Mouse (Mus musculus): ENCODE measurements at regions not wholly inside any gene's neighbourhood (a gene's known extent, or its start where the extent isn't known, plus 50 kb on each side); places are given as distances from the start of the nearest gene placed in this dataset.

DNA sequence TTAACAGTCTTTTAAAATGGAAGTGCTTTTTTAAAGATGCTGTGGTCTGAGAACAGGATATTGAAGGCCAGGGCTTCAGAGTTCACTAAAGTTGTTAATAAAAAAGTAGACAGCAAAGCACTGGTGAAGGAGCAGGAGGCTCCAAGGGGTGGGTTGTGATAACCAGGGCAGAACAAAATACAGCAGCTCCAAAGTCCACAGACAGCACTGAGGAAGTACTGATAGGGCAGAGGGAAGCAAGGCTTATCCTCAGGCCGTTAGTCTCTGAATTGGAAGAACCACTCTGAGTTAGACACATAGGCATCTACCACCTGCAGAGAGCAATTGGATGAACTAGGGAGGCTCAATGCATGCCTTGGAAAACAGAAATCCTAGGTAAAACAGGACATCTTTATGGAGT is 62.1 kb downstream of the P2ry1 start:
- DNase-seq (ENCODE audit: low read depth, low spot score): no peak

GRCm38 (mm10) chr3:61067067-61067466 is 64.5 kb downstream of the P2ry1 start:
- no peak for DNase-seq (ENCODE audit: low read depth, low spot score)

DNA sequence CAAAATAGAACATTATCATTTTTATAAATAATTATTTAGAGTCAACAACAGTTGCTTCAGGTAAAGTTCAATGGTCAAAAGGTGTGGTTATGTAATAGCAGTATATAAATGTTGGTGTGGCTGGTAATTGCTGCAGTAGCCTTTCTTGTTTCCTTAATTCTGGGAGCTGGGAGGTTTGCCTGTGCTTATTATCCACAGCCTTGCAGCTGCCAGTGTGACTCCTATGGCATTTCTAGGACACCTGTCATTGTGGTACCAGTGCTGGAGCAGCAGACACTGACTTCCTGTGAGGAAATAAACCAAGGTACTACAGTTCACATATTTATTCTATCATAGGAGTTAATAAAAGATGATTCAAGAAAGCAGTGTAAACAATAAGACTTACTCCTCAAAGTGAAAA is 65.6 kb downstream of the P2ry1 start:
- no peak for DNase-seq (ENCODE audit: low read depth, low spot score)

- DNase-seq (ENCODE audit: low read depth, low spot score): no peak
Observed at GRCm38 (mm10) chr3:61071041-61071440, 68.4 kb downstream of the P2ry1 start.

DNA sequence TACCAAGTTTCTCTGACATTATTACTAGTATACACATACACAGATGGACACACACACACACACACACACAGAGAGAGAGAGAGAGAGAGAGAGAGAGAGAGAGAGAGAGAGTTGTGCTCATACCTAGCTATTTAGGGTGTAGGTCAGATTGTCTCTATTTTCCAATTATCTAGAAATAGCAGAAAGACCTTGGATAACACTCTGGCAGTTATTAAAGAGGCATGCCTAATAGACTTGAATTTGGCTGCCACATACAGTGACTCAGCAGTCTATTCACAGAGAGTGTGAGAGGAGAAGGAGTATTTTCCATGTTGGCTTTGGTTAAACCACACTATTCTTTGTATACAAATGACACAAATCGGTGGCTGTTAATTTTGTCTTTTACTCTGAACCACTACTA is 69.7 kb downstream of the P2ry1 start:
- DNase-seq (ENCODE audit: low read depth, low spot score): no peak

DNA sequence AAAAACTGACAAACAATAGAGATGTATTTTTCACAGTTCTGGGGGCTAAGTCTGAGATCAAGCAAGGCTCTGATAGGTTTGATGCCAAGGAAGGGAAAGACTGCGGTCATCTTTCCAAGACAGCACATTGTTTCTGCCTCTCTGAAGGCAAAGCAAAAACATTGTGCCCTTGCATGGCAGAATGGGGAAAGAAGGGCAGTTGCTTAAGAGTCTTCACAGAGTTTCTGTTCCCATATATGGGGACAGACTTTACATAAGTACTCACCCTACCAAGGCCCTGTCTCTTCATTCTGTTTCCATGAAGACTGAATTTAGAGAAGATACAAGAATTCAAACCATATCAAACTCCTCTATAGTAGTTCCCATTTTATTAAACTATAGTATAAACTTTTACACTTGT is 70.5 kb downstream of the P2ry1 start:
- no peak for DNase-seq (ENCODE audit: low read depth, low spot score)

DNA sequence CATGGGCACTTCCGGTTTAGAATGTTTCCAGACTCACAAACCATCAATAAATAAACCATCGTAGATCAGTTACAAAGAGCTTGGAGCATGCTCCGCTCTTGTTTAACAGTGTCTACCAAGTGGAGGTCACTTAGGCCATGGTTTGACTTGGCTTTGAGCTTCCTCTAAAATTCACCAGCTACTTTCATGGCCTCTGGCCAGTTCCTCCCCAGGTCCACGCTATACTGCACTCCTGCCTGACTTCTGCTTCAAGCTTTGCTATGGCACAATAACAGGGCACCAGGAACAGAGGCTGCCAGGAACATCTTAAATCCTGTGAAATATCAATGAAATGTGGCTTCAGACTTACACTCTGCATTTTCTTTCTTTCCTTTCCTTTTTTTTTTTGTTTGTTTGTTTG is 71.2 kb downstream of the P2ry1 start:
- no peak for DNase-seq (ENCODE audit: low read depth, low spot score)

DNA sequence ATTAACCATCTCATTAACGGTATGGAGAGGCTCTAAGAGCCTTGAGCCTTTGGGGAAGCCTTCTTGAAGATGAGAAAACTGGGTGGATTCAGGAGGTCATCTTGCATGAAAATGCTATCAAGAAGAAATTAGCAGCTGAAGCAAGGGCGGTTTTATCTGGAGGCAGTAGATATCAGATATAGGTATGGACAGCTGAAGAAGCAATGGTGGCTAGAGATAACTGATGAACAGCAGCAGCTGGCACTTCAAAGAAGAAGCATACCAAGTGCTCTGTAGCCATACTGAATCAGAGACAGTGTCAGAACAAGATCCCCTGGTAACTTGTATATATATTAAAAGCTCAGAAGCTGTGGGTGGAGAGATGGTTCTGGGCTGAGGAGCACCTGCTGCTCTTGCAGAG is 73.2 kb downstream of the P2ry1 start:
- no peak for DNase-seq (ENCODE audit: low read depth, low spot score)

DNA sequence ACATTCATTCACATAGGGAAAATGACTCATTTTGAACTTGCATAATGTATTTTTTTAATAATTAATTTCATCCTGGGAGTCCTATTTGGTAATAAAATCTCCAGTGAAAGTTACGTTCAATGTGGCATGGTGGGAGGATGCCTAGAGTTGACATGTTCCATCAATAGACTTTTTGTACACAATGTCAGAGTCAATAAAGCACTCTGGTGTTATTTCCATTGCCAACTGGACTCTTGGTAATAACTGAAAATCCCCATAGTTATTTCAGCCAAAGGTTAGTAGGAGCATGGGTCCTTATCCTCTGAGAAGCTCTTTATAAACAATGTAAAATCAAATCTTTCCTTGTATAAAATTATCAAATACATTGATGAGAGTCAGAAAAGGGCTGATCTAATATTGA is 87.3 kb downstream of the P2ry1 start:
- no peak for DNase-seq (ENCODE audit: low read depth, low spot score)

- DNase-seq (ENCODE audit: low read depth, low spot score): no peak
Observed at GRCm38 (mm10) chr3:61092031-61092430, 89.4 kb downstream of the P2ry1 start.

DNA sequence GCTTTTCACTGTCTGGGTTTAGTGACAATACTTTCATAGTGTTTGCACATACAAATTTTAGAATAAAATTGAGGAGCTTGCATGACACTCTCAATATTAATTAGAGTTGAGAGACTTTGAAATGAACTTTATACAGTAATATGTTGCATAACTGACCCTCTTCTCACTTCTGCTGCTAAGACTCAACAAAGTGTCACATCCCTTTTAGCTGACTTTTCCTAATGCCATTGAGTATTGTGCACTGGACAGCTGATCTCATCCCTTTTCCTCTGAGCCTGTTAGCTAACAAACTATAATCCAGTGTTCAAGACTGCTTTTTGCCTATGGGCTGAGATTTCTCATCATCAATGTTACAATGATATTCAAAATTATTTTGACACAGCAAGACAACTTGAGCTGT is 113.8 kb downstream of the P2ry1 start:
- DNase-seq (ENCODE audit: low read depth, low spot score): no peak

DNA sequence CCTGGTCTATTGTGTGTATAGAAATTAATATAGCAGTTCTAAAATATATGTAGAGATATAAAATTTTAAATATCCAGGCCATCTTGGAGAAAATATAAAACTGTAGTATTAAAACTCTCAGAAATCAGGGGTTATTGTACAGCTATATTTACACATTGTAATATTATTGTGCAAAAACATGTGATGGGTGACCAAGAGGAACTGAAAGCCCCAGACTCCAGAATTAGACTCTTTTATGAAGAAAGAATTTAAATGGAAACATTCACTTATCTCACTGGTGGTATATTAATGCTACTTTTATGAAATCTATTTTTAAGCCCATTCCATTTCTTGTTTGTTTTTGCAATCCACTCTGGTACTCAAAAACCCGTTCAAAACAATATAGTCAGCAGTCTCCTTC is 130.5 kb downstream of the P2ry1 start:
- no peak for DNase-seq (ENCODE audit: low read depth, low spot score)

DNA sequence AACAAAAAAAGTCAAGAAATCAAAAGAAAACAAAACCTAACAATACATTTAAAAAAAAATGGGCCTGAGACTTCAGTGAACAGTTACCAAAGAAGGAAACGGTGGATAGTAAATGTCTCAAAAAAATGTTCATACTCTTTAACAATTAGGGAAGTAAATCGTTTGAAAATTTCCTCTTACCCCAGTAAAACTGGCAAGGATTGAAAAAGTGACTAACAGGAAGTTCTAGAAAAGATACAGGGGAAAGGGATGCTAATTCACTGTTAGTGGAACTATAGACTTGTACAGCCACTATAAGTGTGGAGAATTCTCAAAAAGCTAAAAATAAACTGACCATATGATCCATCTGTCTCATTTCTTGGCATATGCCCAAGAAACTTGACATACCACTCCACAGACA is 151.5 kb downstream of the P2ry1 start:
- no peak for DNase-seq (ENCODE audit: low read depth, low spot score)

DNA sequence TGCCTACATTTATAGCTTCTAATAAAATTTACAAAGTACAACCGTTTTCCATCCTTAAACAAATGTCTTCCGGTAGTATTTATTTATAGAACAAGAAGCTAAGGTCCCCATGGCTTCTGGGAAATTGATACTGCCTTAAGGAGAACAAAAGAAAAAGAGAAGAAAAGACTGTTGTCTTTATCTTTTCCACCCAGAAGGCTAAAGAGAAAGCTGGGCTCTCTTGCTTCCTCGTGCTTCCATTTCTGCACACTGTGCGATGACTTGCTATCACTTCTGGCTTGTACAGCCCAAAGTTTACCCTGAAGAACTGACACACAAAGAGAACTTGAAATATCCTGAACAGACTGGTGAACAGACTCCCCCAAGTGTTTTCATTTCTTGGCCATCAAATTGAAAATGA is 157.2 kb downstream of the P2ry1 start:
- no peak for DNase-seq (ENCODE audit: low read depth, low spot score)

GRCm38 (mm10) chr3:61161384-61161783 is 158.8 kb downstream of the P2ry1 start:
- no peak for DNase-seq (ENCODE audit: low read depth, low spot score)

DNA sequence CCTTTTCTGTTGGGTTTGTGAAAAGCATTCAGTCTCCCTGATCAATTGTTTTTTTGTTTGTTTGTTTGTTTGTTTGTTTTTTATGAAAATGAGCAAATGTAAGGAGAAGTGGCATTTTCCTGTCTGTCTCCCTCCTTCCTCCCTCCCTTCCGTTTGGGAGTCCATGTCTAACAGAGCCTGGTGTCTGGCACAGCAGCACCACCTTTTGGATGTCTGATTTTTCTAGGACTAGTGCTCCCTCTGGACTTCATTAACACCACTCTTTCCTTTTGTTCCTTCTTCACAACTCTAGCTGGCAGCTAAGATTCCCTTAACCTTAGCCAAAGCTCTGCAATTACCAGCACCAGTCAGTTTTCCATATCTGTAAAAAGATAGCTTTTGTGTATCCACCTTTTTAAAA is 175.6 kb upstream of the Rap2b start:
- DNase-seq (ENCODE audit: low read depth, low spot score): no peak

GRCm38 (mm10) chr3:61188662-61189061 is 172.8 kb upstream of the Rap2b start:
- no peak for DNase-seq (ENCODE audit: low read depth, low spot score)

- DNase-seq (ENCODE audit: low read depth, low spot score): no peak
Observed at GRCm38 (mm10) chr3:61216562-61216961, 144.9 kb upstream of the Rap2b start.

DNA sequence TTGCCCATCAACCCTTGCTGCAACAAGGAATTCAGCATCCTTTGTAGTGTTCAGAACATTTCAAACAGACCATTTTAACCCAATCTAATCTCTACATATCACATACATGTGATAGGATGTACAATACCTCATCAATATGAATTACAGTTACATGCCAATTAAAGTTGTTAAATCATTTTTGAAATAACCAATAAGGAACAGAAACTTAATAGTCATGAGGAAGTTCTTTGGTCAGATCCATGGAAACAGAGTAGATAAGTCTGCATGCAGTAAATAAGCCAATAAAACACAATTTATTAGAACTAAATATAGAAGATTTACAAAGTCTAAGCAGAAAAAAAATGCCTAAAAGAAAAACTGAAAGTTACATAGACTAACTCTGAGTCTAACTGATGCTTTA is 136.9 kb upstream of the Rap2b start:
- no peak for DNase-seq (ENCODE audit: low read depth, low spot score)

DNA sequence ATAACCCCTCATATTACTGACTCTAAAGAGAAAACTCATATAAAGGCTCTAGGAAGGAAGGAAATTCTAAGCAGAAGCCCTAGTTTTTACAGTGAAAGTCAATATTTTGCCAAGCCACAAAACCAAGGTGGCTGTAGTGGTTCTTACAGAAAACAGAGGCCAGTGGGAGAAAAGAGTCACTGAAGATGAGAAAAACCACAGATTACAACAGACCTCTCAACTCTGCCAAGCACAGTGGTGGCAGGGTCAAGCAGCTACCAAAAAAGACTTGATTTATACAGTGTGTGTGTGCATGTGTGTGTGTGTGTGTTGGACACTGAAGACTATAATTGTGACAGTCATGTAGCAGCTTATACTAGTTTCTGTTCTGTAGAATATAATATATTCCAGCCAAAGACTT is 136.4 kb upstream of the Rap2b start:
- no peak for DNase-seq (ENCODE audit: low read depth, low spot score)

GRCm38 (mm10) chr3:61241380-61241779 is 120.1 kb upstream of the Rap2b start:
- DNase-seq (ENCODE audit: low read depth, low spot score): no peak

DNA sequence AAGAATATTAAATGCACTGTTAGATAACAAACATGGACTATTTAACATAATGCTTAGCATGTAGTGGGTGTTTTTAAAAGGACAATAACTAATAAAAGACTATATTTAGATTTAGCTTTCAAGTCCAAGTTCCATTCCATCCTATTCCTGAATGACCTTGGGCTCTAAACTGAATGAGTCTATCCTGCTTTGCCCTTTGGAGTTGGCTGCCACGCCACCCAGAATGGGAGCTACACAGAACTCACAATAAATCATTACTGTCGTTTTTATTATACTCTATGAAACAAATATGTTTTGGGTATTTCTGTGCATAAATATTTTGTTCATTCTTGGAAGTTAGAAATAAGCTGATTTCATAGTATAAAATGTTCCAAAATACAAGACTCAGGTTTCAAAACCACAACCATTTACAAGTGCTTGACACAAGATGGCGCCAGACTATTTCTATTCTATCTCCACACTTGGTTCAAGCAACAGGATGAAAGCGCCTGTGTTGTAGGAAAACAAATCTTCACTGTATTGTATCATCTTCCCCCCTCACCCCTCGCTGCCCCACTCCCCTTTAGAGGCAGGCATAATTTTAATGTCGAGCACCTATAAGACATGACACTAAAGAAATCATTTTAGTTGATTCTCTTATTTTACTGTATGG is 117.4 kb upstream of the Rap2b start:
- DNase-seq (ENCODE audit: low read depth, low spot score): peak; percentile 66

DNA sequence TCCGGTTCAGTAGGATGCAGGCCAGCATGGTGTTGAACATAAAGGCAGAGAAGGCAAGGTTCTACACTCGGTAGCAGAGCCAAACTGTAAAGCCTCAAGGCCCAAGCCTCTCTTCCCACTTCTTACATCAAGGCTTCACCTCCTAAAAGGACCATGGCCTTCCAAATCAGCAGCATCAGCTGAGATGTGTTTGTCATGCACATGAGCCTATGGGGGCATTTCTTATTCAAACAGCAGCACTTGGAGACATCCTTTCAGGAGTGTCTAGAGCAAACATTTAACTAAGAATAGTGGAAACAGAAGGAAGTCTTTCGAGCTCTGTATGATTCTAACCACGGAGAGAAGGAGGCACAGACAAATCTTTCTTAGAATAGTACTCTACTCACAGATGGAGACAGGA is 115.0 kb upstream of the Rap2b start:
- peak; percentile 87 for DNase-seq (ENCODE audit: low read depth, low spot score)

- no peak for DNase-seq (ENCODE audit: low read depth, low spot score)
Observed at GRCm38 (mm10) chr3:61247344-61247743, 114.1 kb upstream of the Rap2b start.
